Mouse (Mus musculus) neural tube, embryonic 12.5 days (tissue): ENCODE measurements around the gene Pard3b. TPM values are rescaled to one million over a fixed set of nuclear protein-coding genes. Genes with fewer than 3 reads are reported as not detected.

Experiments used
- ATAC-seq: fragments of 200-750 bp; cut with Nextera tagmentation; 2 replicates; pipeline ENCODE4 v1.8.0; 2017; ENCODE audit warnings: low read depth, mild to moderate bottlenecking, moderate TSS enrichment, moderate library complexity; ENCODE audit not compliant: low FRiP score
- H3K27ac ChIP-seq: fragments of 300-500 bp; sonication (generic); 2 replicates; pipeline ENCODE4 v1.5.1; 2016
- H3K27me3 ChIP-seq: fragments of 300-500 bp; sonication (generic); replicated peaks from 2 replicates; pipeline ENCODE4 v1.6.1; 2016; ENCODE audit warnings: mild to moderate bottlenecking
- H3K36me3 ChIP-seq: fragments of 300-500 bp; sonication (generic); 2 replicates; pipeline ENCODE4 v1.6.1; 2016; ENCODE audit warnings: mild to moderate bottlenecking
- H3K4me1 ChIP-seq: fragments of 300-500 bp; sonication (generic); 2 replicates; pipeline ENCODE4 v1.6.1; 2016
- H3K4me2 ChIP-seq: fragments of 300-500 bp; sonication (generic); replicated peaks from 2 replicates; pipeline ENCODE4 v1.6.1; 2016; ENCODE audit warnings: mild to moderate bottlenecking
- H3K4me3 ChIP-seq: fragments of 300-500 bp; sonication (generic); 2 replicates; pipeline ENCODE4 v1.5.1; 2016
- H3K9ac ChIP-seq: fragments of 300-500 bp; sonication (generic); 2 replicates; pipeline ENCODE4 v1.6.1; 2016; ENCODE audit warnings: mild to moderate bottlenecking
- H3K9me3 ChIP-seq: fragments of 300-500 bp; sonication (generic); 2 replicates; pipeline ENCODE4 v1.6.1; 2016; ENCODE audit warnings: mild to moderate bottlenecking
- WGBS: fragments of 180-500 bp; shearing (Covaris S2); methylation state at CpG from one replicate; pipeline ENCODE4 v1.1.7; 2016; 5-methylcytosine and 5-hydroxymethylcytosine counted together
- polyA plus RNA-seq: library from polyadenylated mRNA; unstranded; fragments of >200 nt; fragmentation: Nextera tagmentation; extraction: Ambion mirVana; gene quantifications from 2 replicates; pipeline ENCODE4 v1.2.1, GENCODE M21; 2016

Gene Pard3b
- polyA plus RNA-seq, 1 experiment from 2014 or later: 19.1 TPM

GRCm38 (mm10) chr1:62159592-62159991, 521.0 kb downstream of the Pard3b start:
- no peak for ATAC-seq
- H3K4me3 ChIP-seq: no peak overlapping the region
- no peak overlapping the region for H3K27ac ChIP-seq
- H3K4me1 ChIP-seq: no peaks in the 10 kb centered on the region
- H3K9me3 ChIP-seq: no peaks in the 10 kb centered on the region
- H3K9ac ChIP-seq: no peak overlapping the region
- no peaks in the 10 kb centered on the region for H3K27me3 ChIP-seq
- 67% methylated on average over 2 of the region's 2 CpGs for WGBS
- no peaks in the 10 kb centered on the region for H3K36me3 ChIP-seq
- no peak overlapping the region for H3K4me2 ChIP-seq

GRCm38 (mm10) chr1:62175013-62175640, 536.5 kb downstream of the Pard3b start:
- Histone ChIP-seq H3K4me2 (no peak overlapping the region), H3K36me3 (no peaks in the 10 kb centered on the region), H3K27me3 (no peaks in the 10 kb centered on the region), H3K9me3 (no peaks in the 10 kb centered on the region), H3K27ac (no peak overlapping the region), H3K9ac (no peak overlapping the region), H3K4me3 (no peak overlapping the region), H3K4me1 (no peaks in the 10 kb centered on the region)
- ATAC-seq: no peak
- 76% methylated on average over 1 of the region's 1 CpGs for WGBS

GRCm38 (mm10) chr1:62181638-62182037, 543.0 kb downstream of the Pard3b start:
- Histone ChIP-seq H3K36me3 (no peaks in the 10 kb centered on the region), H3K27ac (no peak overlapping the region), H3K9ac (no peak overlapping the region), H3K4me3 (no peak overlapping the region), H3K27me3 (no peaks in the 10 kb centered on the region), H3K4me2 (no peak overlapping the region), H3K9me3 (no peaks in the 10 kb centered on the region), H3K4me1 (peaks cover 8% of the 10 kb centered on the region)
- 3% methylated on average over 5 of the region's 5 CpGs for WGBS
- ATAC-seq: no peak

- 72% methylated on average over 3 of the region's 3 CpGs for WGBS
- Histone ChIP-seq H3K9ac (no peak overlapping the region), H3K4me1 (peaks cover 8% of the 10 kb centered on the region), H3K27me3 (no peaks in the 10 kb centered on the region), H3K9me3 (no peaks in the 10 kb centered on the region), H3K4me2 (no peak overlapping the region), H3K27ac (no peak overlapping the region), H3K36me3 (no peaks in the 10 kb centered on the region), H3K4me3 (no peak overlapping the region)
- no peak for ATAC-seq
Measured at GRCm38 (mm10) chr1:62182634-62183033, 544.0 kb downstream of the Pard3b start.

- ATAC-seq: no peak
- 10% methylated on average over 1 of the region's 1 CpGs for WGBS
- no peak overlapping the region for H3K9ac ChIP-seq
- H3K36me3 ChIP-seq: no peaks in the 10 kb centered on the region
- no peak overlapping the region for H3K4me2 ChIP-seq
- H3K27me3 ChIP-seq: no peaks in the 10 kb centered on the region
- H3K4me3 ChIP-seq: no peak overlapping the region
- no peaks in the 10 kb centered on the region for H3K4me1 ChIP-seq
- H3K27ac ChIP-seq: no peak overlapping the region
- H3K9me3 ChIP-seq: no peaks in the 10 kb centered on the region
Measured at GRCm38 (mm10) chr1:62190786-62191185, 552.2 kb downstream of the Pard3b start.

GRCm38 (mm10) chr1:62197515-62197914, 558.9 kb downstream of the Pard3b start:
- WGBS: 61% methylated on average over 8 of the region's 8 CpGs
- H3K4me1 ChIP-seq: no peaks in the 10 kb centered on the region
- H3K4me3 ChIP-seq: no peak overlapping the region
- H3K27me3 ChIP-seq: no peaks in the 10 kb centered on the region
- no peak overlapping the region for H3K9ac ChIP-seq
- H3K9me3 ChIP-seq: no peaks in the 10 kb centered on the region
- H3K4me2 ChIP-seq: no peak overlapping the region
- ATAC-seq: no peak
- H3K27ac ChIP-seq: no peak overlapping the region
- H3K36me3 ChIP-seq: no peaks in the 10 kb centered on the region

GRCm38 (mm10) chr1:62200919-62201318, 562.3 kb downstream of the Pard3b start:
- no peak overlapping the region for H3K9ac ChIP-seq
- H3K27me3 ChIP-seq: no peaks in the 10 kb centered on the region
- no peak overlapping the region for H3K27ac ChIP-seq
- no peaks in the 10 kb centered on the region for H3K4me1 ChIP-seq
- H3K9me3 ChIP-seq: no peaks in the 10 kb centered on the region
- WGBS: 78% methylated on average over 1 of the region's 1 CpGs
- H3K4me3 ChIP-seq: no peak overlapping the region
- ATAC-seq: no peak
- no peaks in the 10 kb centered on the region for H3K36me3 ChIP-seq
- H3K4me2 ChIP-seq: no peak overlapping the region

GRCm38 (mm10) chr1:62201686-62202257, 563.1 kb downstream of the Pard3b start:
- Histone ChIP-seq H3K27me3 (no peaks in the 10 kb centered on the region), H3K4me2 (no peak overlapping the region), H3K9ac (no peak overlapping the region), H3K36me3 (no peaks in the 10 kb centered on the region), H3K4me1 (no peaks in the 10 kb centered on the region), H3K9me3 (no peaks in the 10 kb centered on the region), H3K27ac (no peak overlapping the region), H3K4me3 (no peak overlapping the region)
- 74% methylated on average over 2 of the region's 2 CpGs for WGBS
- no peak for ATAC-seq

GRCm38 (mm10) chr1:62213285-62213684, 574.7 kb downstream of the Pard3b start:
- Histone ChIP-seq H3K9me3 (no peaks in the 10 kb centered on the region), H3K27me3 (no peaks in the 10 kb centered on the region), H3K9ac (no peak overlapping the region), H3K27ac (no peak overlapping the region), H3K4me1 (no peaks in the 10 kb centered on the region), H3K4me2 (no peak overlapping the region), H3K36me3 (no peaks in the 10 kb centered on the region), H3K4me3 (no peak overlapping the region)
- ATAC-seq: no peak
- 72% methylated on average over 2 of the region's 2 CpGs for WGBS

GRCm38 (mm10) chr1:62215842-62216241, 577.2 kb downstream of the Pard3b start:
- no peak overlapping the region for H3K4me3 ChIP-seq
- H3K4me1 ChIP-seq: no peaks in the 10 kb centered on the region
- 62% methylated on average over 2 of the region's 2 CpGs for WGBS
- H3K9me3 ChIP-seq: no peaks in the 10 kb centered on the region
- no peaks in the 10 kb centered on the region for H3K36me3 ChIP-seq
- no peak overlapping the region for H3K27ac ChIP-seq
- ATAC-seq: no peak
- H3K9ac ChIP-seq: no peak overlapping the region
- no peaks in the 10 kb centered on the region for H3K27me3 ChIP-seq
- no peak overlapping the region for H3K4me2 ChIP-seq

GRCm38 (mm10) chr1:62216568-62216967, 577.9 kb downstream of the Pard3b start:
- no peaks in the 10 kb centered on the region for H3K36me3 ChIP-seq
- no peak overlapping the region for H3K4me2 ChIP-seq
- ATAC-seq: no peak
- no peak overlapping the region for H3K9ac ChIP-seq
- no peaks in the 10 kb centered on the region for H3K4me1 ChIP-seq
- H3K4me3 ChIP-seq: no peak overlapping the region
- H3K9me3 ChIP-seq: no peaks in the 10 kb centered on the region
- WGBS: 83% methylated on average over 4 of the region's 4 CpGs
- no peak overlapping the region for H3K27ac ChIP-seq
- no peaks in the 10 kb centered on the region for H3K27me3 ChIP-seq

- H3K4me1 ChIP-seq: no peaks in the 10 kb centered on the region
- no peak overlapping the region for H3K4me2 ChIP-seq
- no peak overlapping the region for H3K4me3 ChIP-seq
- no peak for ATAC-seq
- WGBS: 84% methylated on average over 5 of the region's 5 CpGs
- H3K36me3 ChIP-seq: no peaks in the 10 kb centered on the region
- H3K27ac ChIP-seq: no peak overlapping the region
- H3K27me3 ChIP-seq: no peaks in the 10 kb centered on the region
- H3K9ac ChIP-seq: no peak overlapping the region
- no peaks in the 10 kb centered on the region for H3K9me3 ChIP-seq
Measured at GRCm38 (mm10) chr1:62229129-62229528, 590.5 kb downstream of the Pard3b start.

- 40% methylated on average over 1 of the region's 1 CpGs for WGBS
- ATAC-seq: no peak
- Histone ChIP-seq H3K27ac (no peak overlapping the region), H3K27me3 (no peaks in the 10 kb centered on the region), H3K36me3 (no peaks in the 10 kb centered on the region), H3K4me1 (no peaks in the 10 kb centered on the region), H3K4me3 (no peak overlapping the region), H3K9me3 (no peaks in the 10 kb centered on the region), H3K9ac (no peak overlapping the region), H3K4me2 (no peak overlapping the region)
Measured at GRCm38 (mm10) chr1:62234039-62234438, 595.4 kb downstream of the Pard3b start.
